Mouse (Mus musculus) cerebellum, postnatal 25 days (tissue): Measurements from ENCODE around the gene Bcar3.

ENCODE experiments used
- DNase-seq, 2 experiments: peaks; one replicate each; pipeline ENCODE4 v3.0.0; 2021; ENCODE audit warnings: mixed read lengths in 2 of 2

Gene Bcar3

GRCm38 (mm10) chr3:122292300-122293222 is 1.4 kb upstream of the Bcar3 start:
- peak; percentile 94 for DNase-seq

- DNase-seq = peak; percentile 85 to 90
These were observed 548 bp upstream of the Bcar3 start for GRCm38 (mm10) chr3:122293223-122293953.

- DNase-seq = peak; percentile 40 to 65
These were observed 1.6 kb downstream of the Bcar3 start for GRCm38 (mm10) chr3:122295511-122295910.

- DNase-seq = peak; percentile 21 to 38
These were observed 3.0 kb downstream of the Bcar3 start for GRCm38 (mm10) chr3:122296979-122297378.

- DNase-seq = peak; percentile 22 to 38
These were observed 7.3 kb downstream of the Bcar3 start for GRCm38 (mm10) chr3:122300983-122301919.

GRCm38 (mm10) chr3:122304560-122304959 is 10.6 kb downstream of the Bcar3 start:
- DNase-seq = no peak

- DNase-seq = no peak
These were observed 14.1 kb downstream of the Bcar3 start for GRCm38 (mm10) chr3:122307894-122308671.

GRCm38 (mm10) chr3:122308981-122309380 is 15.0 kb downstream of the Bcar3 start:
- DNase-seq = no peak

GRCm38 (mm10) chr3:122312078-122312477 is 18.1 kb downstream of the Bcar3 start:
- peak; percentile 91 to 93 for DNase-seq

- DNase-seq = no peak
These were observed 19.1 kb downstream of the Bcar3 start for GRCm38 (mm10) chr3:122312936-122313629.

GRCm38 (mm10) chr3:122313936-122314335 is 20.0 kb downstream of the Bcar3 start:
- no peak for DNase-seq

GRCm38 (mm10) chr3:122316621-122317020 is 22.7 kb downstream of the Bcar3 start:
- peak; percentile 17 to 18 for DNase-seq

GRCm38 (mm10) chr3:122317339-122317738 is 23.4 kb downstream of the Bcar3 start:
- DNase-seq = peak in 1 of 2 experiments; percentile 30

GRCm38 (mm10) chr3:122322226-122322625 is 28.3 kb downstream of the Bcar3 start:
- no peak for DNase-seq

- DNase-seq = no peak
These were observed 29.9 kb downstream of the Bcar3 start for GRCm38 (mm10) chr3:122323841-122324240.

GRCm38 (mm10) chr3:122324528-122324927 is 30.6 kb downstream of the Bcar3 start:
- no peak for DNase-seq

- no peak for DNase-seq
These were observed 36.5 kb downstream of the Bcar3 start for GRCm38 (mm10) chr3:122330484-122330883.

- DNase-seq = no peak
These were observed 39.6 kb downstream of the Bcar3 start for GRCm38 (mm10) chr3:122333493-122333892.

- no peak for DNase-seq
These were observed 40.0 kb downstream of the Bcar3 start for GRCm38 (mm10) chr3:122333902-122334301.

- no peak for DNase-seq
These were observed 40.4 kb downstream of the Bcar3 start for GRCm38 (mm10) chr3:122334375-122334774.

- no peak for DNase-seq
These were observed 42.1 kb downstream of the Bcar3 start for GRCm38 (mm10) chr3:122336030-122336429.
